Mouse (Mus musculus) kidney, embryonic 16.5 days (tissue): ENCODE results near the gene Tvp23b. TPM values are rescaled to one million over a fixed set of nuclear protein-coding genes. Genes with fewer than 3 reads are reported as not detected.

Source experiments
- ATAC-seq: fragments of 200-750 bp; cut with Nextera tagmentation; 2 replicates; pipeline ENCODE4 v1.8.0; 2017; ENCODE audit warnings: moderate TSS enrichment; ENCODE audit not compliant: low FRiP score, low TSS enrichment
- H3K27ac ChIP-seq: fragments of 300-500 bp; sonication (generic); 2 replicates; pipeline ENCODE4 v1.5.1; 2014; ENCODE audit warnings: low read length
- H3K27me3 ChIP-seq: fragments of 300-500 bp; sonication (generic); 2 replicates; pipeline ENCODE4 v1.6.1; 2014; ENCODE audit warnings: low read length, control low read depth, mixed read lengths; ENCODE audit not compliant: insufficient read depth
- H3K36me3 ChIP-seq: fragments of 300-500 bp; sonication (generic); 2 replicates; pipeline ENCODE4 v1.6.1; 2014; ENCODE audit warnings: low read length, control low read depth, mixed read lengths; ENCODE audit not compliant: insufficient read depth
- H3K4me1 ChIP-seq: fragments of 300-500 bp; sonication (generic); 2 replicates; pipeline ENCODE4 v1.6.1; 2014; ENCODE audit warnings: low read length, control low read depth, mixed read lengths; ENCODE audit not compliant: insufficient read depth
- H3K4me2 ChIP-seq: fragments of 300-500 bp; sonication (generic); replicated peaks from 2 replicates; pipeline ENCODE4 v1.6.1; 2014; ENCODE audit warnings: low read depth, low read length
- H3K4me3 ChIP-seq: fragments of 300-500 bp; sonication (generic); 2 replicates; pipeline ENCODE4 v1.5.1; 2014; ENCODE audit warnings: mild to moderate bottlenecking, low read length
- H3K9ac ChIP-seq: fragments of 300-500 bp; sonication (generic); replicated peaks from 2 replicates; pipeline ENCODE4 v1.6.1; 2014; ENCODE audit warnings: low read length
- H3K9me3 ChIP-seq: fragments of 300-500 bp; sonication (generic); 2 replicates; pipeline ENCODE4 v1.6.1; 2016; ENCODE audit warnings: low read length, control low read depth
- WGBS: fragments of 180-500 bp; shearing (Covaris S2); extraction: QIAGEN DNeasy Blood & Tissue Kit; methylation state at CpG from one replicate; pipeline ENCODE4 v1.1.7; 2014; 5-methylcytosine and 5-hydroxymethylcytosine counted together
- polyA plus RNA-seq: library from polyadenylated mRNA; unstranded; fragments of >200 nt; fragmentation: Nextera tagmentation; extraction: Ambion mirVana; gene quantifications from 2 replicates; pipeline ENCODE4 v1.2.1, GENCODE M21; 2015

The Tvp23b gene
- polyA plus RNA-seq, result 79.0 and 83.6 TPM in 2 replicates

DNA sequence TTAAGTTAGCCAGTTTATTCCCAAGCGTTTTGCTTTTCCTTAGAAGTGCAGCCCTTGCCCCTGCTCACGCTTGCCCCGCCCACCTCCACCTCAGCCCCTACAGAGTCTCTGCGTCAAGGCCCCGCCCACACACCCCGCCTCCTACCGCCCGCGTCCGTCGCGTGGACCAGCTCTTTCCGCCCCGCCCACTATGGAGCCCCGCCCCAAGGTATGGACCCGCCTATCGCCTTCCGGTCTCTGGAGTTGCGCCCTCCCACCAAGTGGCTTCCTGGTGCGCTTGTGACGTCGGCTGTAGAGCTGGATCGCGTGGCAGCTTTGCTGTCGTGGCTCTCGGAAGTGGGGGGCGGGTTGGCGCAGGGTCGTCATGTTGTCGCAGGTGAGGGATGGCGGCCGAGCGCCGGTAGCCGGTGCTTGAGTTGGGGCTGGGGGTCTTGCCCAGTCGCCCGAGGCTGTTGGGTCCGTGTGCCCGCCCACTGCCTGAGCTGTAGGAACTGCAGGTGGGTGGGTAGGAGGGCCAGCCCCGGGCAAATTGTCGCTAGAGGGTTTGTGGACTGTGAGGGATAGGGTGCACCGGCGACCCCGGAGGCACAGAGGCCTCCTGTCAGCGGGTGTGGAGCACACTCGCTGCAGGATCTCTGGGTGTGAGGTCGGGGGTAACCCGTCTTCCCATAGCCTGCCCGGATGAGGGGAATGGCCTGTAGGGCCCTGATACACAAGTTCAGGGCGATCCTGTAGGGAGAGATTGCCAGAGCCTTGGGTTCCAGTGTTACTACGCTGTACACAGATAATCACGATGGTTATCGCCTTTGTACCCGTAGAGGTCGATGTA lies at the start of gene Tvp23b:
Tvp23b (plus strand) TSS at position 236 of the 829 bp plus-strand sequence.
- Histone ChIP-seq H3K27me3 (no peaks in the 10 kb centered on the region), H3K36me3 (peaks cover 5% of the 10 kb centered on the region; the same call in 1 of the 2 replicates), H3K4me2 (peak within 1 kb of the TSS; percentile 75), H3K4me1 (no peaks in the 10 kb centered on the region), H3K4me3 (peak within 1 kb of the TSS; percentile 91), H3K27ac (peak within 1 kb of the TSS; percentile 78), H3K9me3 (no peaks in the 10 kb centered on the region), H3K9ac (peak within 1 kb of the TSS; percentile 93)
- ATAC-seq, result peak; percentile 96
- WGBS, result 1% methylated on average over 55 of the region's 55 CpGs

DNA sequence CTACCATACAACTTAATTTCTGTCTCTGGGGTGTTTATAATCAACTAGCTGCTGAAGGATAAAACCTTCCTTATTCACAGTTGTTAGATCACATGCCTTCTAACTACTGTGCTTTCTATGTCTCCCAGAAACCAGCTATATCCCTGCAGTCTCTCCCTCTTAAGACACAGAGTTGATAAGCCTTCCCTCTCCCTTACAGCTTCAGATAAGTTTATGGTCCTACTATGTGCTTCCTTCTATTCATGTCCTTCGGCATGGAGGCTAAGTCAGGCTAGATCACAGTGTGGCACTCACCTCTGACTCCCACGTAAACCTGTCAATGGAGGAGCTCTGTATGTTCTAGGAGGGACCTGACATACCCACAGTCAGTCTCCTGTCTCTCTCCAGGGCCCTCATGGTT lies 48.9 kb upstream of the Tvp23b start:
- Histone ChIP-seq H3K36me3 (peaks cover 7% of the 10 kb centered on the region; the same call in 1 of the 2 replicates), H3K4me3 (no peak overlapping the region), H3K9me3 (no peaks in the 10 kb centered on the region), H3K9ac (no peak overlapping the region), H3K27ac (no peak overlapping the region), H3K4me1 (peaks cover 17% of the 10 kb centered on the region), H3K27me3 (no peaks in the 10 kb centered on the region), H3K4me2 (no peak overlapping the region)
- WGBS, result 80% methylated on average over 2 of the region's 2 CpGs
- no peak for ATAC-seq

DNA sequence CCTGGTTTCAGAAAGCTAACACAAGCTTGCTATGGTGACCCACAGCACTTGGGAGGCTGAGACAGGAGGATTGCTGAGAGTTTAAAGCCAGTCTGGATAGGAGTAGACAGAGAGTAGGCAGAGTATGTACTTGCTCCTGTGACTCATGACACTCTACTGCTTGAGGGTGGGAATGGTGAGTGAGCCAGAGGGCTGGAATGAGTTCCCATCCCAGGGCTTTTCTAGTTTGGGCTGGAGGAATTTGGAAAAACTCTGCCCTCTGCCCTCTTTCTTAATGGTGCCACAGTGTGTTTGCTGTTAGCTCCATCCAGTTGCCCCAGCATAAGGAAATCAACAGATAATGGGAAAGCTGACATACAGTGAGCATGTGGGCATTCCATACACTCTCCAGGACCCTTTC lies 47.3 kb upstream of the Tvp23b start:
- Histone ChIP-seq H3K27ac (no peak overlapping the region), H3K36me3 (peaks cover 14% of the 10 kb centered on the region; the same call in 1 of the 2 replicates), H3K4me3 (no peak overlapping the region), H3K9me3 (no peaks in the 10 kb centered on the region), H3K27me3 (no peaks in the 10 kb centered on the region), H3K4me2 (no peak overlapping the region), H3K4me1 (peaks cover 1% of the 10 kb centered on the region; the same call in 1 of the 2 replicates), H3K9ac (no peak overlapping the region)
- ATAC-seq, result no peak

DNA sequence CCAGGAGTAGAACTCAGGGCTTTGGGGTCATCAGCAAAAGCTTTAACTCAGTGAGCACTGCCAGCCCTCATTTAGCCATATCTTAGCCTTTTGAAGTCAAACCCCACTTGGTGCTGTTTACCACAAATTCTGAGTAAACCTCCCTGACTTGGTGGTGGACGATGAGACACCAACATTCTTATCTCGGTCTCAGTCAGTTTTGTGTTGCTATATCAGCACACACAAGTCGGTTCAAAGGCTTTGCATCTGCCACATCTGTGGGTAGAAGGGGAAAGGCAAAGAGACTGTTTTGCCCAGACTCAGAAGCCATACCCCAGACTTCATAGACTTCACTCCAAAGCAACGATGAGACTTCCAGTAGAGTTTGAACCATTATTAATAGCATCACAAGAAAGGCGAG lies 34.7 kb upstream of the Tvp23b start:
- H3K27ac ChIP-seq, result no peak overlapping the region
- ATAC-seq, result no peak
- WGBS, result 85% methylated on average over 5 of the region's 5 CpGs

DNA sequence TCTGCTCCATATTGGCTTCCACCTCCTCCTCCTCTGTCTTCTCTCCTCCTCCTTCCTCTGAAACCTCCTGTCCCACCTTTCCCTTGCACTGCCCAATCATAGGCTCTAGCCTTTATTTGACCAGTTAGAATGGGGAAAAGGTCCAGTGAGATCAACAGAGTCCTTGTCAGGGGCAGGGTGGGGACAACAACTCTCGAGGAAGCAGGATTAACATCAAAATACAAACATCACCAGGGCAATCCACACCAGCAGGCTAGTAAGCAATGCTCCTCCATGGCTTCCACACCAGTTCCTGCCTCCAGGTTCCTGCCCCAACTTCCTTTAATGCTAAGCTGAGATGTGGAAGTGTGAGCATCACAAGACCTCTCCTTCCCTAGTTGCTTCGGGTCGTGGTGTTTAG lies 33.5 kb upstream of the Tvp23b start:
- Histone ChIP-seq H3K9ac (no peak overlapping the region), H3K36me3 (0 out of 2 replicates have a peak, but pooled peaks cover 6% of the 10 kb centered on the region), H3K4me1 (peaks cover 4% of the 10 kb centered on the region), H3K27me3 (no peaks in the 10 kb centered on the region), H3K9me3 (no peaks in the 10 kb centered on the region), H3K4me2 (no peak overlapping the region), H3K27ac (no peak overlapping the region), H3K4me3 (no peak overlapping the region)
- no peak for ATAC-seq
- WGBS, result 66% methylated on average over 3 of the region's 3 CpGs

More for the DNA sequence above, 34.7 kb upstream of the Tvp23b start:
- Histone ChIP-seq H3K36me3 (0 out of 2 replicates have a peak, but pooled peaks cover 15% of the 10 kb centered on the region), H3K9me3 (no peaks in the 10 kb centered on the region), H3K9ac (no peak overlapping the region), H3K27me3 (no peaks in the 10 kb centered on the region), H3K4me3 (no peak overlapping the region), H3K4me1 (peaks cover 4% of the 10 kb centered on the region), H3K4me2 (no peak overlapping the region)

DNA sequence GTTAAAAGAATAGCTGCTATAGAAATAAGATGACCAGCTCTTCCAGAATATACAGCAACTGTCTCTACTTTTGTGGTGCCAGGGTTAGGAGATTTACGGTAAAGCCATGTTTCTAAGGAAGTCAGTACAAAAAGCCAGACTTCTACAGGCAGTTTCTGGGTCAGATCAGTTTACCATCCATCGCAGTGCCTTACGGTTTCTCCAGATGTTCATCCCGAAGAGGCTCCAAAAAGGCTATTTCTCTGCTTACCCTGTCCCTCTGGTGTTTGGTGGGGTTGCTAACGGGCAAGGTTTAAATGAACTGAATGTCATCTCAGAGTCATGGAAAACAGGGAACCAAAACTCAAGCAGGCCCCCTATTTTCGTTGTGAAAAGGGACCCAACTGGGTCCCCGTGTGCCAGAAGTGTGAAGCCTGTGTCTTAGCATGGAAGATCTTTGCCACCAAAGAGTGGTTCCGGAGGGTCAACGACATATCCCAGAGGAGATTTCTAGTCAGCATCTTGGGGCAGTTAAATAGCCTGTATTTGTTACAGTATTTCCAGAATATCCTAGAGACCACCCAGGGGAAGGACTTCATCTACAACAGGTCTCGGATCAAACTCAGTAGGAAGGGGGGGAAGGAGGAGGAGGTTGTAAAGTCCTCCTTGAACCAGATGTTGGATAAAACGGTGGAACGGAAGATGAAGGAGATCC lies 32.1 kb upstream of the Tvp23b start, which contains the start of gene Fbxw10:
Fbxw10 (plus strand) TSS at position 109 of the 694 bp plus-strand sequence.
- ATAC-seq, result no peak
- peaks cover 4% of the 10 kb centered on the region for H3K4me1 ChIP-seq
- H3K4me3 ChIP-seq, result peak within 1 kb of the TSS; percentile 17
- peak within 1 kb of the TSS; percentile 42 for H3K9ac ChIP-seq
- H3K4me2 ChIP-seq, result peak within 1 kb of the TSS; percentile 41
- 16% methylated on average over 12 of the region's 12 CpGs for WGBS
- no peaks in the 10 kb centered on the region for H3K36me3 ChIP-seq
- H3K27ac ChIP-seq, result no peak within 1 kb of the TSS
- no peaks in the 10 kb centered on the region for H3K27me3 ChIP-seq
- no peaks in the 10 kb centered on the region for H3K9me3 ChIP-seq

DNA sequence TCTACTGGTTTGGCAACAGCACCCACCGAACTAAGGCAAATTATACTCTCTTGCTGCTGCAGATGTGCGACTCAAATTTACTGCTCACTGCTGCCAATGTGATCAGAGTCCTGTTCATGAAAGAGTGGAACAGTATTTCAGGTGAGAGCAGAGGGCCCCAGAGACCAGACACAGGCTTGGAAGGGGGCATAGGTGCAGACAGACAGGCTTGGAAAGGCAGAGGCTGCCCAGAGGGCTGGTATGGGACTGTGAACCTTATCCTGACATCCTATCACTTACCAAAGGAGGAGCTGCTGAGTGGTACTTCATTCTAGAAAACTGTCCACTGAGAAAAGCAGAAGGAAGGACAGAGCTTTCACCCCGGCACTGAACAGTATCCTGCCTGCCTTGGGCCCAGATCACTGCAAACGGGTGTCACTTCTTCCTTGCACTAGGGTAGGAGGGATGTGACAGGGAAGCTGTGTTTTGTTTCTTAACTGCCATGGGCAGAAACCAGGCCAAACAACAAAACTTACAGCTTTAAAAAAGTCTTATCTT lies 31.5 kb upstream of the Tvp23b start:
- Histone ChIP-seq H3K9ac (no peak overlapping the region), H3K4me3 (no peak overlapping the region), H3K27ac (no peak overlapping the region), H3K36me3 (no peaks in the 10 kb centered on the region), H3K9me3 (no peaks in the 10 kb centered on the region), H3K27me3 (no peaks in the 10 kb centered on the region), H3K4me2 (no peak overlapping the region), H3K4me1 (peaks cover 4% of the 10 kb centered on the region)
- ATAC-seq, result no peak
- 48% methylated on average over 4 of the region's 4 CpGs for WGBS

DNA sequence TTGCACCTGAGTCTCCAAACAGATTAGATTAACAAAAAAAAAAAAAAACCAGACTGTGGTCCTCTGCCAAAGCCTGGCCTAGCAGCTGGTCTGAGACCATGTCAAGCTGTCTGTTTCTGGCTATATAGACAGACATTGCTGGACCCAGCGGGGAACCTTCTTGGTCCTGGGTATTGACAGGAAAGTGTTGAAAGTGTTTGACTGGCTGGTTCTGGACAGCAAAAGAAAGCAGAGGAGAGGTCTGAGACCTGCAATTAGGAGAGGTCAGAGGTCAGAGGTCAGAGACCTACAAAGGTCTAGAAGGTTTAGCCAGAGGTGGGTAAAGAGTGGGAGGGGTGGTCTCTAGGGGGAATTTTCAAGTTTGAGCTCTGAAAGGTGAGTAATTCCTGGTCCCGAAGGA lies 31.0 kb upstream of the Tvp23b start:
- H3K36me3 ChIP-seq, result no peaks in the 10 kb centered on the region
- no peaks in the 10 kb centered on the region for H3K27me3 ChIP-seq
- no peak overlapping the region for H3K4me2 ChIP-seq
- no peak overlapping the region for H3K27ac ChIP-seq
- no peak overlapping the region for H3K9ac ChIP-seq
- ATAC-seq, result no peak
- H3K9me3 ChIP-seq, result no peaks in the 10 kb centered on the region
- peaks cover 4% of the 10 kb centered on the region for H3K4me1 ChIP-seq
- H3K4me3 ChIP-seq, result no peak overlapping the region
- 29% methylated on average over 2 of the region's 2 CpGs for WGBS

DNA sequence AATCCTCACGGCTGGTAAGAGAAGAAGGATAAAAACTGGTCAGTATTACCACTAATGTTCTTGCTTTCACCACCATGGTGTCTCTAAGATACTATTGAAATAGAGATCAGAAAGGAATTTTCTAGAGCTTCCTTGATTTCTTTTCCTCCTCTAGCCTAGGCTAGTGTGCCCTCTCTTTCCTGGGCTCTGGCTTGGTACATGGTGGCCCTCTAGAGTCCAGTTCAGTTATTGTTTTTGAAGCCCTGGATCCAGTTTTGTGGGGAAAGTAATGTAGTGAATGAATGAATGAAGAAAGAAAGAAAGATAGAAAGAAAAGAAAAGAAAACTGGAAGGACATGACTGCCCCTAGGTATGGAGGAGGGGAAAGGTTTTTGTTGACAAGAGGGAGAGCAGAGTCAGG lies 28.1 kb upstream of the Tvp23b start:
- no peaks in the 10 kb centered on the region for H3K9me3 ChIP-seq
- H3K36me3 ChIP-seq, result no peaks in the 10 kb centered on the region
- no peak overlapping the region for H3K4me2 ChIP-seq

More for the DNA sequence above, 28.1 kb upstream of the Tvp23b start:
- Histone ChIP-seq H3K27ac (no peak overlapping the region), H3K27me3 (no peaks in the 10 kb centered on the region), H3K4me1 (peaks cover 4% of the 10 kb centered on the region), H3K4me3 (no peak overlapping the region), H3K9ac (no peak overlapping the region)
- ATAC-seq, result peak; percentile 65; the same call in 1 of the 2 replicates
- WGBS, result 61% methylated on average over 1 of the region's 1 CpGs
